Mouse (Mus musculus) testis, adult 2 months (tissue): ENCODE data around the gene Arhgap45. TPM values are rescaled to one million over a fixed set of nuclear protein-coding genes. Genes with fewer than 3 reads are reported as not detected.
"Not testable (repeated sequence)": the region's sequence is repeated elsewhere in the genome, so short reads cannot be mapped to it uniquely, and the experiment has no call there.

Experiments used
- H3K27ac ChIP-seq: fragments of 200-500 bp; 2 replicates; pipeline ENCODE4 v1.5.1; 2012; ENCODE audit warnings: low read depth, low read length; ENCODE audit not compliant: control insufficient read depth, insufficient read depth
- H3K27me3 ChIP-seq: fragments of 200-500 bp; 2 replicates; pipeline ENCODE4 v1.6.1; 2012; ENCODE audit warnings: mild to moderate bottlenecking, low read length, moderate library complexity; ENCODE audit not compliant: control insufficient read depth, insufficient read depth
- H3K36me3 ChIP-seq: fragments of 200-500 bp; 2 replicates; pipeline ENCODE4 v1.6.1; 2012; ENCODE audit warnings: mild to moderate bottlenecking, low read length; ENCODE audit not compliant: control insufficient read depth, insufficient read depth
- H3K4me1 ChIP-seq: fragments of 200-500 bp; 2 replicates; pipeline ENCODE4 v1.6.1; 2012; ENCODE audit warnings: low read length; ENCODE audit not compliant: control insufficient read depth, insufficient read depth
- H3K4me3 ChIP-seq: fragments of 200-500 bp; 2 replicates; pipeline ENCODE4 v1.5.1; 2012; ENCODE audit warnings: low read depth, mild to moderate bottlenecking, low read length, moderate library complexity, mixed read lengths; ENCODE audit not compliant: control insufficient read depth
- CTCF ChIP-seq: fragments of 200-500 bp; IDR thresholded peaks from 2 replicates; pipeline ENCODE4 v1.5.1; 2012; ENCODE audit warnings: low read depth, mild to moderate bottlenecking, inconsistent platforms, low read length, moderate library complexity; ENCODE audit not compliant: control insufficient read depth, insufficient read depth, insufficient replicate concordance
- POLR2A ChIP-seq: fragments of 200-500 bp; IDR thresholded peaks from 2 replicates; pipeline ENCODE4 v1.6.1; 2012; ENCODE audit warnings: low read depth, mild to moderate bottlenecking, inconsistent platforms, low read length, moderate library complexity; ENCODE audit not compliant: control insufficient read depth
- polyA plus RNA-seq: library from polyadenylated mRNA; depleted of rRNA; stranded (reverse); fragments of >200 nt; gene quantifications from 2 replicates; pipeline ENCODE4 v1.2.3, GENCODE M21; 2012

Gene Arhgap45
- polyA plus RNA-seq, 1 experiment: 2.1 TPM

DNA sequence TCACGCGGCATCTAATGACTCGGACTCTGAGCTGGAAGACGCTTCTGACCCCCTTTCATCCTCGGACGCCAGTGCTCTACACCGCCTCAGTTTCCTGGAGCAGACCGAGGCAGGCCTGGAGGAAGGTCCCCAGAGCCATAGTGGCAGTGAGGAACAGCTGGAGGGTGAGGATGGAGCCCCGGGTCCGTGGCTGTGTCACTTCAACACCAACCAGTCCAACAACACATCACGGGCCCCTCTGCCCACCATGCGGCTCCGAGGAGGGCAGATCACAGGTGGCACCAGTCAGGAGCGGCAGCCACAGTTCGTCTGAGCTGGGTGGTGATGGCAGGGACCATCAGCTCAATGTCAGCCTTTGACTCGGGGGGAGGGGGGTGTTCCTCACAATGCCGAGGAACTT is 14.3 kb downstream of the Arhgap45 start:
- TF ChIP-seq POLR2A (no peak), CTCF (no peak)
- Histone ChIP-seq H3K4me1 (peaks cover 14% of the 10 kb centered on the region), H3K27me3 (no peaks in the 10 kb centered on the region), H3K4me3 (no peak overlapping the region), H3K27ac (no peak overlapping the region), H3K36me3 (no peaks in the 10 kb centered on the region)

DNA sequence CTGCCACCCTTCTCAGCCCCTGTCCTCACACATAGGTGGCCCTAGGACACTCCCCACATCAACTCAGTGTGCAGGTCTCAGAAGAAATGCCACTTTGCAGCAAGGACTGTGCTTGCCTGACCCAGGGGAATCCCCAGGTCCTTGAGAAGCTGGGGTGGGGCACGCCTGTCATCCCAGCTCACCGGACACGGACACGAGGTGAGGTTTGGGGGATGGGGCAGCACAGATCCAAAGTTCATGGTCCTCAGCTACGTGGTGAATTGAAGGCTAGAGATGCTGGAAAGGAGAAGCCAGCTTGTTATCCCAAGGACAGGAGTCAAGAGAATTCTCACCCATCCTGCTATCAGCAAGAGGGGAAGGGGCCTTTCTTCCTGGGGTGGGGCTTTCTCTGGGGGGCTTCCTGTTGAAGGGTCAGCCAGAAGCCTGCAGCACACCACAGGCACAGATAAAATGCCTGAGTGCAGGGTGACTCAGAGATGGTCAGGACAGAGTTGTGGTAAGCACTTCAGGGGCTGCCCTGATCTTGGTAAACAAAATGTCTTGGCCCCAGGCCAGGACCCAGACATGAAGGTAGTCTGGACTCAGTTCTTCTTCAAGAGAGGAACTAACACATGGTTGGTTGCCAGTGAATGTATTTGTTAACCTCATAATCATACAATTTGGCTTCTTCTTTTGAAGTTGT is 16.5 kb downstream of the Arhgap45 start:
- H3K4me3 ChIP-seq: no peak overlapping the region
- TF ChIP-seq POLR2A: no peak
- no peak overlapping the region for H3K27ac ChIP-seq
- no peaks in the 10 kb centered on the region for H3K27me3 ChIP-seq
- peaks cover 9% of the 10 kb centered on the region for H3K4me1 ChIP-seq
- no peaks in the 10 kb centered on the region for H3K36me3 ChIP-seq

DNA sequence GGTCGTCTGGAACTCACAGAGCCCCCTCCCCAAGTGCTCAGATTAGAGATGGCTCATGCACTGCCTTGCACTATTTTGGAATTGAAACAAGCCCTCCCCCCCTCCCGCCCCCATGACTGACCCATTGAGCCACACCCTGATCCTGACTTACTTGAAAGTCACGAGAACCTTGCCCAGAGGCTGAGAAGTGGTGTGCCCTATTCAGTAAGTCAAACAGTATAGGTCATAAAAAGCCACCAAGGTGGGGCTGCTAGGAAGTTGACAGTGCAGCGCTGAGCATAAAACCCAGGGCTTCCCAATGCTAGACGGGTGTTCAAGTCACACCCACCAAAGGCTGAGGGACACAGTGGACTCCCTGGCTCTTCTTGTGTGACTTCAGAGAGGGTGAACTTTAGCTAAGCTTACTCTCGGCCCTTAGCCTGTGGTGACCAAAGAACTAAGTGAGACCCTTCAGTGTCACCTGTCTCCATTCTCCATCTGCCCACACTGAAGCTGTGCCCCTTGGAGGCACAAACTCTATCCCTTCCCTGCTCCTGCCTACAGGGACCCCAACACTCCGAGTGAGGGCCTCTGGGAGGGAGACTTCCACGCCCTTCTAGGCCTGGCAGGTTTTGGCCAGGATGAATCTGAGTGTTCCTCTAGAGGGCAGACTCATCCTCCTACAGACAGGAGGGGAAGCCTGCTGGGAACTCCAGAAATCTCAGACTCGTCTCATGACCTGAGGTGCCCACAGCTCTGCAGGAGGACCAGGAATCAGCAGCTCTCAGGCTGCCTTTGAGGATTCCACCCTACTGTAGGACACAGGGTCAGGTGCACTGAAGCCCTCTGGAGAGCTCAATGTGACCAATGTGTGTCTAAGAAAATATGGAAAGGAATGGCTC is 17.3 kb downstream of the Arhgap45 start:
- Histone ChIP-seq H3K27me3 (no peaks in the 10 kb centered on the region), H3K4me1 (peaks cover 8% of the 10 kb centered on the region), H3K27ac (peak overlapping the region; percentile 37; the same call in 1 of the 2 replicates), H3K4me3 (no peak overlapping the region), H3K36me3 (no peaks in the 10 kb centered on the region)
- TF ChIP-seq POLR2A (no peak), CTCF (peak; percentile 31; the same call in 1 of the 2 replicates)

DNA sequence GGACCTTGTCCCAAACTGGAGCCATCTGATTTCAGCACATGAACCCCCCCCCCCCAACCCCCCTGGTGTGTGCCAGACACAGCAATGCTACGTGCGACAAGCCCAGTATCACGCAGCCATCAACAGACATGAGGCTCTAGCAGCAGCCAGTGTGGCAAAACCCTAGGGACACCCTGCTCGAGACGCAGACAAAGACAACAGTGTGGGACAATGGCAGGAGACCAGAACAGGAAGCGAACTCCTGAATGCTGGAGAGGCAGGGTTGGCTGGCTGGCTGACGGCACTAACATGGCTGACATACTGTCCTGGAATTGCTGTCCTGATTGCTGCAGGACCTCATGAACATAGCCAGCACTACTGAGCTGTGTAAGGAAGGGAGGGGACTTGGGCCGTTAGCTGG is 18.7 kb downstream of the Arhgap45 start:
- Histone ChIP-seq H3K4me1 (peaks cover 7% of the 10 kb centered on the region), H3K27ac (no peak overlapping the region), H3K36me3 (no peaks in the 10 kb centered on the region), H3K4me3 (no peak overlapping the region), H3K27me3 (no peaks in the 10 kb centered on the region)
- TF ChIP-seq CTCF (no peak), POLR2A (no peak)

DNA sequence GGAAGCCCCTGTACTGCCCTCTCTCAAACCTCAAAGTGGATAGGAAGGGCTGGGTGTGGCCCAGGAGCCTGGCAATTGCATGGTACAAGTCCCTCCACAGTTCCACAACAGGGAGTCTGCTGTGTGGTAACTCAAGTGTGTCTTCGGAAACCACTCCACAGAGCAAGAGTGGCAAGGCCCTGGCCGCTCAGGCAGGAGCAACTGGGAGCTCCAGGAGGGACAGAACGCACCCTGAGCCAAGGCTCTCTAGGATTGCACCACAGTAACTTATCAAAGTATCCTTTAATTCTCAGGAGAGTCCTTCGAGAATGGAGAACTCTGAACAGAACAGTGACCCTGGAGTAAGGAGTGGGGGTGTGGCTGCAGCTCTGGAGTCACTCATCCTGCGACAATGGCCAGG is 19.2 kb downstream of the Arhgap45 start:
- no peak overlapping the region for H3K27ac ChIP-seq
- no peaks in the 10 kb centered on the region for H3K36me3 ChIP-seq
- peaks cover 7% of the 10 kb centered on the region for H3K4me1 ChIP-seq
- TF ChIP-seq POLR2A (no peak), CTCF (no peak)
- H3K4me3 ChIP-seq: no peak overlapping the region
- no peaks in the 10 kb centered on the region for H3K27me3 ChIP-seq

DNA sequence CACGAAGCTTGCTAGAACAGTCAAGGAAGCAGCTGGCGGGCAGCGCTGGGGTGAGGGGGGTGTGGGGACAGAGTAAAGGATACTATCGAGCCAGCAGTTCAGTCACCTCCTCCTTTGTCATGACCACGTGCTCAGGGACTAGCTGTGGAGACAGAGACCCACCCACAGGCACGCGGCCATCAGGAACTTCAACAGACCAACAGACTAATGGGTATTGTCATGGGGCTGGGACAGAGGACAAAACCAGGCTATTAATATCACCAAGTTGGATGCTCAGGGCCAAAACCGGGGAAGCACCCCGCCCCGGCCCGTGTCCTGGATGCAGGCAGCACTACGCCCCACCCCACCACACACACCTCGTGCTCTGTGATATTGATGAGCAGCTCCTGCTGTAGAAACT is 20.4 kb downstream of the Arhgap45 start:
- H3K4me1 ChIP-seq: peaks cover 7% of the 10 kb centered on the region
- TF ChIP-seq POLR2A: no peak
- no peak for TF ChIP-seq CTCF
- H3K36me3 ChIP-seq: no peaks in the 10 kb centered on the region
- H3K4me3 ChIP-seq: no peak overlapping the region
- no peak overlapping the region for H3K27ac ChIP-seq
- H3K27me3 ChIP-seq: no peaks in the 10 kb centered on the region

DNA sequence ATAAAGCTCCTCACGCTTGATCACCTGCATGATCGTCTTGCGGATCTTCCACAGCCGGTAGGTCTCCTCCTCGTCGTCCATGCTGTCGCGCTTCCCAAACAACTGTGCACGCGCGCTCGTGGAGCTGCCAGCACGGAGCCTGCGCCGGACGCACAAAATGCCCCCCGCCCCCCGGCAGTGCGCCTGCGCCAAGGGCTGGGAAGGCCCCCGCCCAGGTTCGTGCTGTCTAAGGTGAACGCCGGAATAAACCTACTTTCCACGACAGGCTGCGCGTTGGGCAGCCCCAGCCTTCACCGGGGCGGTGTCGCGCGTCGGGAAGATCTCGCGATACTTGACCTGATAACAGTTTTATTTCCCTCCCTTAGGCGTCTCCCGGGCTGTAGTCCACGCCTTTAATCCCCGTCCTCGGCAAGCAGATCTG is 23.1 kb downstream of the Arhgap45 start, which contains the start of gene Polr2e:
Gene Polr2e (minus strand): TSS at position 237 of the 421 bp plus-strand sequence.
- Histone ChIP-seq H3K4me3 (peak within 1 kb of the TSS; percentile 92), H3K36me3 (no peaks in the 10 kb centered on the region), H3K27ac (peak within 1 kb of the TSS; percentile 77), H3K27me3 (no peaks in the 10 kb centered on the region), H3K4me1 (peaks cover 7% of the 10 kb centered on the region)
- TF ChIP-seq CTCF (no peak), POLR2A (peak; percentile 89)

DNA sequence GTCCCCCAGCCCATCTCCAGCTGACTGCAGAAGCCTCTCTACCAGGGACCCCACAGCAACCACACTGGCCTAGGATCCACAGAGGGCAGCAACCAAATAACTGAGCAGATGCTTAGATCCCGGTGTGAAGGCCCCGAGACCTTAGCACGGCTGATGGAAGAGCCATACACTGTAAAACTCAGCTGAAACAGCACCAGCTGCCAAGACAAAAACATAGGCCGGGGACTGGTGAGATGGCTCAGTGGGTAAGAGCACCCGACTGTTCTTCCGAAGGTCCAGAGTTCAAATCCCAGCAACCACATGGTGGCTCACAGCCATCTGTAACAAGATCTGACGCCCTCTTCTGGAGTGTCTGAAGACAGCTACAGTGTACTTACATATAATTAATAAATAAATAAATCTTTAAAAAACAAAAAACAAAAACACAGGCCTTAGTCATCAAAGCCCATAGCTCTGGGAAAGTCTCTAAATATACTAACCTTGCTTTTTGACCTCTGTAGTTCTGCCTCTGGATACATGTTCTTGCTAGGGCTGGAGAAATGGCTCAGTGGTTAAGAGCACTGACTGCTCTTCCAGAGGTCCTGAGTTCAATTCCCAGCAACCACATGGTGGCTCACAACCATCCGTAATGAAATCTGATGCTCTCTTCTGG is 25.1 kb downstream of the Arhgap45 start:
- not testable (repeated sequence) for H3K4me1 ChIP-seq, H3K36me3 ChIP-seq, H3K4me3 ChIP-seq, H3K27ac ChIP-seq, H3K27me3 ChIP-seq
